Mouse (Mus musculus) liver, embryonic 11.5 days (tissue): ENCODE data around the gene Gm6583. TPM values are rescaled to one million over a fixed set of nuclear protein-coding genes. Genes with fewer than 3 reads are reported as not detected.

Experiments
- ATAC-seq: fragments of 200-750 bp; cut with Nextera tagmentation; replicated peaks from 2 replicates; pipeline ENCODE4 v1.8.0; 2017; ENCODE audit warnings: moderate number of reproducible peaks, mild to moderate bottlenecking, moderate TSS enrichment, moderate library complexity; ENCODE audit not compliant: low FRiP score
- DNase-seq: peaks from one replicate; pipeline ENCODE4 v3.0.0-alpha.2; 2017; ENCODE audit warnings: low spot score
- H3K27ac ChIP-seq: fragments of 300-500 bp; sonication (generic); 2 replicates; pipeline ENCODE4 v1.5.1; 2014; ENCODE audit warnings: mild to moderate bottlenecking, low read depth, low read length, control low read depth
- H3K27me3 ChIP-seq: fragments of 300-500 bp; sonication (generic); replicated peaks from 2 replicates; pipeline ENCODE4 v1.6.1; 2014; ENCODE audit warnings: low read length, mixed read lengths; ENCODE audit not compliant: control insufficient read depth, insufficient read depth
- H3K36me3 ChIP-seq: fragments of 300-500 bp; sonication (generic); 2 replicates; pipeline ENCODE4 v1.6.1; 2014; ENCODE audit warnings: mild to moderate bottlenecking, low read length, moderate library complexity, mixed read lengths; ENCODE audit not compliant: control insufficient read depth, insufficient read depth
- H3K4me1 ChIP-seq: fragments of 300-500 bp; sonication (generic); replicated peaks from 2 replicates; pipeline ENCODE4 v1.6.1; 2014; ENCODE audit warnings: low read length, mixed read lengths; ENCODE audit not compliant: control insufficient read depth, insufficient read depth
- H3K4me2 ChIP-seq: fragments of 300-500 bp; sonication (generic); 2 replicates; pipeline ENCODE4 v1.6.1; 2014; ENCODE audit warnings: mild to moderate bottlenecking, control low read depth, moderate library complexity
- H3K4me3 ChIP-seq: fragments of 300-500 bp; sonication (generic); 2 replicates; pipeline ENCODE4 v1.5.1; 2014; ENCODE audit warnings: low read depth, low read length, control low read depth
- H3K9ac ChIP-seq: fragments of 300-500 bp; sonication (generic); 2 replicates; pipeline ENCODE4 v1.6.1; 2014; ENCODE audit warnings: low read depth, low read length, control low read depth
- H3K9me3 ChIP-seq: fragments of 300-500 bp; sonication (generic); 2 replicates; pipeline ENCODE4 v1.6.1; 2016; ENCODE audit warnings: low read length, inconsistent platforms, mixed read lengths; ENCODE audit not compliant: control insufficient read depth
- WGBS: fragments of 180-500 bp; shearing (Covaris S2); extraction: QIAGEN DNeasy Blood & Tissue Kit; methylation state at CpG from one replicate; pipeline ENCODE4 v1.1.7; 2014; 5-methylcytosine and 5-hydroxymethylcytosine counted together
- polyA plus RNA-seq: library from polyadenylated mRNA; unstranded; fragments of >200 nt; fragmentation: Nextera tagmentation; extraction: Ambion mirVana; gene quantifications from 2 replicates; pipeline ENCODE4 v1.2.1, GENCODE M21; 2014

Gm6583 gene
- polyA plus RNA-seq = 0.29 and 0.36 TPM in 2 replicates

- WGBS = 42% methylated on average over 13 of the region's 13 CpGs
- Histone ChIP-seq H3K36me3 (peaks cover 8% of the 10 kb centered on the region), H3K9me3 (no peaks in the 10 kb centered on the region), H3K4me3 (no peak within 1 kb of the TSS), H3K27me3 (no peaks in the 10 kb centered on the region), H3K9ac (no peak within 1 kb of the TSS), H3K4me1 (peaks cover 22% of the 10 kb centered on the region), H3K4me2 (peak within 1 kb of the TSS; percentile 22), H3K27ac (peak within 1 kb of the TSS; percentile 19; the same call in 1 of the 2 replicates)
- ATAC-seq (peak; percentile 61), DNase-seq (peak; percentile 52)
Measured at GRCm38 (mm10) chr5:112355910-112356309, at the start of gene Gm6583. Gene Gm6583 (minus strand): TSS chr5:112356033.

GRCm38 (mm10) chr5:112402437-112402836, 46.6 kb upstream of the Gm6583 start:
- H3K9ac ChIP-seq = no peak overlapping the region
- H3K27ac ChIP-seq = no peak overlapping the region
- no peaks in the 10 kb centered on the region for H3K9me3 ChIP-seq
- H3K36me3 ChIP-seq = no peaks in the 10 kb centered on the region
- no peak for DNase-seq
- 68% methylated on average over 3 of the region's 3 CpGs for WGBS
- 0 out of 2 replicates have a peak, but pooled peaks cover 2% of the 10 kb centered on the region for H3K27me3 ChIP-seq
- no peaks in the 10 kb centered on the region for H3K4me1 ChIP-seq
- ATAC-seq = no peak
- no peak overlapping the region for H3K4me2 ChIP-seq
- H3K4me3 ChIP-seq = no peak overlapping the region

- ATAC-seq = no peak
- no peak overlapping the region for H3K9ac ChIP-seq
- WGBS = 68% methylated on average over 10 of the region's 10 CpGs
- H3K9me3 ChIP-seq = no peaks in the 10 kb centered on the region
- DNase-seq = no peak
- no peaks in the 10 kb centered on the region for H3K36me3 ChIP-seq
- no peak overlapping the region for H3K27ac ChIP-seq
- H3K4me3 ChIP-seq = no peak overlapping the region
- H3K4me1 ChIP-seq = no peaks in the 10 kb centered on the region
- H3K27me3 ChIP-seq = peaks cover 18% of the 10 kb centered on the region
- H3K4me2 ChIP-seq = no peak overlapping the region
Measured at GRCm38 (mm10) chr5:112399284-112399683, 43.5 kb upstream of the Gm6583 start.

- 77% methylated on average over 18 of the region's 18 CpGs for WGBS
Measured at GRCm38 (mm10) chr5:112396066-112396465, 40.2 kb upstream of the Gm6583 start.

GRCm38 (mm10) chr5:112394779-112395443, 39.1 kb upstream of the Gm6583 start, which contains the start of gene Asphd2:
Gene Asphd2 (minus strand): TSS chr5:112394866.
- WGBS = 2% methylated on average over 44 of the region's 67 CpGs
- peak; percentile 71 for DNase-seq

More at GRCm38 (mm10) chr5:112396066-112396465, 40.2 kb upstream of the Gm6583 start:
- Histone ChIP-seq H3K4me3 (no peak overlapping the region), H3K27me3 (peaks cover 50% of the 10 kb centered on the region), H3K9ac (no peak overlapping the region), H3K9me3 (no peaks in the 10 kb centered on the region), H3K4me1 (no peaks in the 10 kb centered on the region), H3K4me2 (no peak overlapping the region), H3K27ac (no peak overlapping the region), H3K36me3 (no peaks in the 10 kb centered on the region)
- ATAC-seq (no peak), DNase-seq (no peak)

GRCm38 (mm10) chr5:112394415-112394763, 38.6 kb upstream of the Gm6583 start:
- H3K4me2 ChIP-seq = peak overlapping the region; percentile 70
- H3K9me3 ChIP-seq = no peaks in the 10 kb centered on the region
- H3K36me3 ChIP-seq = no peaks in the 10 kb centered on the region
- H3K9ac ChIP-seq = 0 out of 2 replicates have a peak overlapping the region, but pooled peaks have one; percentile 30
- DNase-seq (no peak), ATAC-seq (0 out of 2 replicates have a peak, but pooled peaks have one; percentile 49)
- 1% methylated on average over 27 of the region's 28 CpGs for WGBS
- no peaks in the 10 kb centered on the region for H3K4me1 ChIP-seq
- H3K27ac ChIP-seq = no peak overlapping the region
- peaks cover 53% of the 10 kb centered on the region for H3K27me3 ChIP-seq
- peak overlapping the region; percentile 54 for H3K4me3 ChIP-seq

More at GRCm38 (mm10) chr5:112394779-112395443, 39.1 kb upstream of the Gm6583 start, which contains the start of gene Asphd2:
- peak within 1 kb of the TSS; percentile 34; the same call in 1 of the 2 replicates for H3K9ac ChIP-seq
- peak within 1 kb of the TSS; percentile 70 for H3K4me2 ChIP-seq
- peak within 1 kb of the TSS; percentile 28; the same call in 1 of the 2 replicates for H3K27ac ChIP-seq
- no peaks in the 10 kb centered on the region for H3K36me3 ChIP-seq
- H3K4me1 ChIP-seq = no peaks in the 10 kb centered on the region
- H3K4me3 ChIP-seq = peak within 1 kb of the TSS; percentile 54
- H3K27me3 ChIP-seq = peaks cover 53% of the 10 kb centered on the region
- ATAC-seq = peak; percentile 31; the same call in 1 of the 2 replicates
- no peaks in the 10 kb centered on the region for H3K9me3 ChIP-seq

- WGBS = 16% methylated on average over 18 of the region's 18 CpGs
- Histone ChIP-seq H3K9me3 (no peaks in the 10 kb centered on the region), H3K27me3 (peaks cover 53% of the 10 kb centered on the region), H3K36me3 (no peaks in the 10 kb centered on the region), H3K9ac (no peak overlapping the region), H3K4me3 (peak overlapping the region; percentile 54; the same call in 1 of the 2 replicates), H3K4me1 (no peaks in the 10 kb centered on the region), H3K4me2 (peak overlapping the region; percentile 70), H3K27ac (no peak overlapping the region)
- DNase-seq = no peak
- no peak for ATAC-seq
Measured at GRCm38 (mm10) chr5:112393741-112394414, 38.0 kb upstream of the Gm6583 start.

GRCm38 (mm10) chr5:112391676-112392323, 36.0 kb upstream of the Gm6583 start:
- Histone ChIP-seq H3K4me2 (no peak overlapping the region), H3K9me3 (no peaks in the 10 kb centered on the region), H3K27ac (no peak overlapping the region), H3K36me3 (no peaks in the 10 kb centered on the region), H3K4me1 (no peaks in the 10 kb centered on the region), H3K27me3 (peaks cover 51% of the 10 kb centered on the region), H3K9ac (no peak overlapping the region), H3K4me3 (no peak overlapping the region)
- DNase-seq = no peak
- 58% methylated on average over 27 of the region's 27 CpGs for WGBS
- no peak for ATAC-seq
